Mouse (Mus musculus) thymus, postnatal 25 days (tissue): ENCODE measurements around the gene Ahsa1.
"Not testable (repeated sequence)": the region's sequence is repeated elsewhere in the genome, so short reads cannot be mapped to it uniquely, and the experiment has no call there.

ENCODE experiments used
- DNase-seq: peaks from one replicate; pipeline ENCODE4 v3.0.0; 2022

Gene Ahsa1

DNA sequence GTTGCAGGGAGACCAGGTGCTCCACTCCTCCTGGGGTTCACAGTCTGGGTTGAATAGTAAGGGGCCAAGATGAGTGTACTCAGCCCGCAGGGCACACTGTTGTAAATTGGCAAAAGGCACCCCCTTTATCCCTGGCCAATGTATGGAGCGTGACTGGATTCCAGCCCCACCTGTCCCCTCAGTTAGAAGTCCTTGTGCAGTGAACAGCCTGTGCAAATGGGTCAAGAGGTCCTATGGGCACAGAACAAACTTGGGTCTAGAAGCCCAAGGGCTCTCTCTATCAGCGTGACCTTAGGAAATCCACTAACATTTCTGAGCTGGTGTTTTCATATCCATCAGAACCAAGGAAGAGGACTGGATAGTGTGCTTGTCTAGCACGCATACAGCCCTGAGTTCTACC is 16.5 kb downstream of the Ahsa1 start:
- DNase-seq: no peak

DNA sequence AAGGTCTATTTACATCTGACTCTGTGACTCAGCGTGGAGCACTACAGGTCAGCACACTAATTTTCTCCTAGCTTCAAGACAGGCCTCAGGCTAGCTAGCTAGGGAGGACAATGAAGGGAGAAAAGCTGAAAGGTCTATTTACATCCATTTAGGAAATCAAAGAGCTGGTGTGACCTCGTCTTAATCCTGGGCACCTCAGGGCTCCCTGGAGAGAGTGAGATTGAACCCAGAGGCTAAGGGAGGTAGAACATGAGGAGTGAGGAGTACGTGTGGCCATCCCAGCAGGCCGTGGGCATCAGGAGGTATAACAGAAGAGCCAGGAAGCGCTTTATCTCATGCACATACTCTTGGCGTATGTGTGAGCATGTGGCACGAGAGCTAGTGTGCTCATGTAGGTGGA is 17.4 kb downstream of the Ahsa1 start:
- no peak for DNase-seq

DNA sequence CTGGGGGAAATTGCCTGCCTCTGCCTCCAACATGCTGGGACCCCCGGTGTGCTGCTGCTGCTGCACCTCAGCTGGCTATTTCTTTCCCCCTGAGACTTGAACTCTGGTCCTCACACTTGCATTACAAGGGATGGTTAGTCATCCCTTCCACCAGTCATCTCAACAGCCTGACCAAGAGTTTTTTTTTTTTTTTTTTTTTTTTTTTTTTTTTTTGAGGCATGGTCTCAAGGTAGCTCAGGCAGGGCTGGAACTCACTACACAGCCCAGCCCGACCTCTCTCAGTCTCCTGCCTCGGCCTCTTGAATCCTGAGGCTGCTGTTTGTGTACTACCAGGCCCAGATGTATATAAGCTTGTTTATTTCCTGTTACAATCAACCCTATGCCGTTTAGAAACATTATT is 18.0 kb downstream of the Ahsa1 start:
- DNase-seq: no peak

DNA sequence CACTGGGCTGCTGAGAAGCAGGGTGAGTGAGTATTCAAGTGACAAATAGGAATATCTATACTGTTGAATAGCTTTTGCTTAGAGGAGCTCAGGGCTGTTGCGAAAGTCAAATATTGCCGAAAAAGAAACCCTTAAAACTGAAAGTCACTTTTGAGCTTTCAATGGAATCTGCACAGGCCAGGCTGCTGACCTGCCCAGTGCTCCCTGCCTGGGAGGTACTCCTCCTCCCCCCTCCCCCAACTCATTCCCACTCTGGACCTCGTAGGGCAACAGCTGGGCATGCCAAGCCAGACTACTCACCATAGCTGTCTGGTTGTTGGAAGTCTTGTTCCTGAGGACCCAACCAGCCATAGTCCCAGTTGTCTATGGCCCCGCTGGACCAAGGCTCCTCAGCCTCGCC is 18.4 kb downstream of the Ahsa1 start:
- DNase-seq: no peak

DNA sequence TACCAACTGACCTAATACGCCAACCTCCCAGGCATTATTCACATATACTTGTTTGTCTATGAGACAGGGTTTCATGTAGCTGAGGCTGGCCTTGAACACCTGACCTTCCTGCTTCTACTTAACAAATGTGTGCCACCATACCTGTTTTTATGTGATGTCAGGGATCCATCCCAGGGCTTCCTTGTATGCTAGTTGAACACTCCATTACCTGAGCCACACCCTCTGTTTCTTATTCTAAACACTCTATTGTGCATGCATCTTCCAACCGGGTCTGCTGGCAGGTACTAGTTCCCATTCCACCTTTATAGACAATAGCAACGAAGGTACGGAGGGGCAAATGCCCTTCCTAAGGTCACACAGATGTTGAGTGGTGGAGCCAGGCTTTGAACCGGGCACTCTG is 22.8 kb downstream of the Ahsa1 start:
- DNase-seq: no peak

DNA sequence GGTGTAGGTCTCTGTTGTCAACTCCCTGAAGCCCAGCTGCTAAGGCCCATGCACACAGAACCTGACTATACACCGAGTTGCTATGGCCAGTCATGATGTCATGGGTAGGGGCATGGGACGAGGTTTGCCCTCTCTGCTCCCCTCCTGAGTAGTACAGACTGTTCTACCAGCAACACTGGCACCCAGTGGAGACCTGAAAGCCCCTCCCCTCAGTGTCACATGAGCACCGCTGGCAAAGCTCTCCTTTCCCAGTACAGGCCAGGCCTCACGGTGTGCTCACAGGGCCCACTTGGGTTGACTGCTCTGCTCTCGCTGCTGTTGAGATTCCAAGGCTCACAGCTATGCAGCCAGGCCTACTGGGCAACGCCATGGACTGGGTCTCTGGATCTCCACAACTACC is 27.7 kb downstream of the Ahsa1 start:
- no peak for DNase-seq

DNA sequence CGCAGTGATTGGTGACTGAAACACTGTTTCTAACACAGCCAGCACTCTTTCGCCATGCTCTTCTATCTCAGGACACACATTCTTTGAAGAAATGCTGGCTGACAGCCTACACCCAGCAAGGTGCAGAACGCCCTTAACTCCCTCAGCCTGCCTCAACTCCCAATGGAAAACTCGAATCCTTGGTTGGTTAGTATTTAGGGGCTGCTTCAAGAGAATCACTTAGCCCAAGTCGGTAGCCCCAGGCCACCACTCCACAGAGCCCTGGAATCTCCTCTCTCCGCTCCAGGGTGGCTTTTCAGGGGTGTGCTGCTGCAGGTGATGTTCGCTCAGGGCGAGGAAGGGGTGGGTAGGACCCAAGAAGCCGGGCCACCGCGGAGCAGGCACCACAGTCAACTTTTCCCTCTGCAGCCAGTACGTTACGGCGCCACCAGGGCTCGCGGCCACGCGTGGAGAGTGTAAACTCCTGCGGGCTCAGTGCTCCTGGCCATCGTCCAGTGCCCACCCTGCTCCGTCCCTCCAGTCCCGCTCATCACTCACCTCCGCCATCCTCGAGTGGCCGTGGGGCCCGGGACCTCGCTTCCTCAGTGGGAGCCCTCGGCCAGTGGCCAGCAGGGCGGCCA is 32.9 kb downstream of the Ahsa1 start:
- DNase-seq: no peak

DNA sequence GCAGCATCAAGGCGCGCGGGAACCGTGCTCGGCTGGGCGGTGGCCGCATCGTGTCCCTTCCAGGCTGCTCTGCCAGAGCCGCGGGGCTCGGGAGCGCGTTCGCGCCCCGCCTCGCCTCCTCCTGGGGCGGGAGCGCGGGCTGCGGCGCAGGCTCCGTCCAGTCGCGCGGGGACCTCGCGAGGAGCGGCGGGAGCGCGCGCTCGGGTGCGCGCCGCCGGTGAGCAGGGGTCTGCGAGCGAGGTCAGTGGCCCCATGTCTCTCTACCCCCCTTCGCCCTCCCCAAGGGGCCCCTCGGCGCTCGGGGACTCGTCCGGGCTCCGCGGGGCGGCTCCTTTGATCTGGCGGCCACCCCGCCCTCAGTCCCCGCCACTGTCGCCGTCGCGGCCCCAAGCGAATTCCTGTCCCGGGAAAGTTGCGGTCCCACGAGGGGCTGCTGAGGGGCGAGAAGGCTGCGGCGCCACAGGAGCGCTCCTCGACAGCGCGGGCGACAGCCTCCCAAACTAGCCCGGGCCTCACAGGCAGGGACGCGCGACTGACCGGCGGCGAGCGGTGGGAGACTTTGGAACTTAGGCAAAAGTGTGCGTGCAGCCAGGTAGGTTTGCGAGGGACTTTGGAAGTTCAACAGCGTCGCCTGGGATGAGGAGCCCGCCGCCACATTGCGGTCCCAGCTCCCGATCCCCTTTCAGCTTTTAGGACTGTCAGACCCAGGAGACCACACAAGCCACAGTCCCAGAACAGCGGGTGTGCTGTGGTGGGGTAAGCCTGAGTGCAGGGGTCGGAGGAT is 33.6 kb downstream of the Ahsa1 start, which contains the start of gene Ism2:
Gene Ism2 (minus strand): TSS at position 49 of the 784 bp plus-strand sequence.
- DNase-seq: no peak

DNA sequence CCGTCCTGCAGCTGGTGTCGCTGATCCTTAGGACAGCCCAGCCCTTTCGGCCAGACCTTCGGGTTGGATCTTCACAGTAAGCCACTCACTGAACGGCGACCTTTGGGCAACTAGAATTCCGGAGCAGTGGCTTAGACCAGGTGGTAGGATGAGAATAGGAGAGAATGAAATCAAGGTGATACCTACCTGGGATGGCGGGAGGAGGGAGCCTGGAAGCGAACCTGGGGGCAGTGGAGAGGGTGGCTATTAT is 34.1 kb downstream of the Ahsa1 start:
- no peak for DNase-seq

DNA sequence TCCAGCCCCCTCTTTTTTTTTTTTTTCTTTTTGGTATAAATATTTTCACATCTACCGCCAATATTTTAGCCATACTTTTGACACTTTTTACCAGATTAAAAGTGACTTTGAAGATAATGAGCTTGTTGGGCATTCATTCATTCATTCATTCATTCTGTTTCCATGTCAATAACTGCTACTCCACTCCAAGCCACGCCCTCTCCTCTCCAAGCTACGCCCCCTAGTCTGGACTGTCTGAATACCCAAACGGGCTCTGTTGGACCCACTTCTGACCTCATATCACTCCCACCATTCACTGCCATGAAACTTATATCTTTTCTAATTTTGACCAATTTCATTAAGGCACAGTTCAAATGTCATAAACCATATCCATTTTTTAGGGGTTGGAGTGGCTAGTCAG is 34.9 kb downstream of the Ahsa1 start:
- DNase-seq: no peak

DNA sequence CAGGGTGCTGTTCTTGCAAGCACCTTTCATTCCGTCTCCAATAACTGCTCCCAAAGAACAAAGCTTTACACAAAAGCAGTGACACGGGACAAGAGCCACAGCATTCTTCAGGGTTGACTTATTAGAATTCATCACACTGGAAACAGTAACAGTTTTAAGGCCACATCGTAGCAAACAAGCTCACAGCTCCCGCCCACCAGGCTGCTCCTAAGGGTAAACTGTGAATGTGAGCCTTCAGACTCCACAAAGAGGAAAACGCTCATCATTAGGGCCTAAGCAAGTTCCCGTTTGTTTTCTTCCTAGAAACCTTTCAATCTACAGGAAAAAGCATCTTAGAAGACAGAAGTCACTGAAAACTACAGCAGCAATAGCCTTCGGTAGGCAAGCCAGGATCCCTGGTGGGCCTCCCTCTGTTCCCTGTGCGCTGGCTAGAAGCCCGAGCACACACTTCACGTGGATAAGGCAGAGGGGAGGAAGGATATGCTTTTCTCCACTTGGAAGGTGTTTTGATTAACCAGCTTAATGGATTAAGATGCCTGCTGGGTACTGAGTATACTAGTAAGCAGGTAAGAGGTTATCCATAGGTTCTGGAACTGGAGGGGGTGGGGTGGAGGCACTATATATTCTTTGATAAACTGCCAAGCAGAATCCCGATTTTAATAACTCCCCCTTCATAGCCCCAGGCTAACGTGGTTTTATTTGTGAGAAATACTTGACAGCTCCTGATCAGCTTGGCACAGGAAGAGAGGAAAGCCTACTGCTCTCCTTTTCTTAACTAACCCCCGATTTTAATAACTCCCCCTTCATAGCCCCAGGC is 39.7 kb downstream of the Ahsa1 start:
- no peak for DNase-seq

DNA sequence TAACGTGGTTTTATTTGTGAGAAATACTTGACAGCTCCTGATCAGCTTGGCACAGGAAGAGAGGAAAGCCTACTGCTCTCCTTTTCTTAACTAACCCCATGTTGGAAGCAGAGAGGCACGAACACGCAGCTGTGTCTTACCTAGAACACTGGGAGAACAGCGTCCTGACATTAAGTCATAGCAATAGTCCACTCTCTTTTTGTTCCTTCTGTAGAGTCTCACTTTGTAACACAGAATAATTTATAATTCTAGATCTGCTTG is 40.2 kb downstream of the Ahsa1 start:
- not testable (repeated sequence) for DNase-seq

DNA sequence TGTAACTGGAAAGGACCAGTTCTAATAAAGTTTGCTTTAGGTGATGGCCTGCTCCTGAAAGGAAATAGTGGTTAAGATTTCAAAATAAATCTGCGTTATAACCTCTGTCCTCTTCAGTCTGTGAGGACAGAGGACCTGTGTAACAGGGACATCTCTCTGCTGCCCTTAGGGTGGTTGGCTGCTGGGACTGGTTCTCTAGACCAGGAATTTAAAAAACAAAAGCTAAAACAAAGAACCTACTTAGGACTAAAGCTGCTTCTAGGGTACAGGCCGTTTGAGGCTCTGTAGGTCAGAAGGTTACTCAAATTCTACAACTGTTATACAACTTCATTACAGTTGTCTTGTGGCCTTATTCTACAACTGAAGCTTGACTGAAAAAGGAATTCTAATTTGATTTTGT is 46.8 kb downstream of the Ahsa1 start:
- no peak for DNase-seq

DNA sequence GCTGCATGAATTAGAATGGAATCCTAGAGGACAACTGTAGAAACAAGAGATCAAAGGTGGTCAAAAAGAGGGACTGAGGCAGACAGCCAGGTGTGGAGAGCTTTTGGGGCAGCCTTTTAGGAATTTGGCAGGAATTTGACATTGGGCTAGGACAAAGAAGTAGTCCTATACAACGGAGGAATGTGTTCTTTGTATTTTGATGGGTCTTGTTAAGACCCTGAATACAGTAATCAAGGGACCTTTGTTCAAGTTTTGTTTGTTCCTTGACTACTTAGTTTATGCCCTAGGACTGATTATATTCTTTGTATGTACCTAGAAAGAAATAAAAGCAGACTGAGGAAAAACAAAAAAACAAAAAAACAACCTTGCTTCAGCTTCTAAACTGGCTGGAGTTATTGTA is 51.7 kb downstream of the Ahsa1 start:
- no peak for DNase-seq

DNA sequence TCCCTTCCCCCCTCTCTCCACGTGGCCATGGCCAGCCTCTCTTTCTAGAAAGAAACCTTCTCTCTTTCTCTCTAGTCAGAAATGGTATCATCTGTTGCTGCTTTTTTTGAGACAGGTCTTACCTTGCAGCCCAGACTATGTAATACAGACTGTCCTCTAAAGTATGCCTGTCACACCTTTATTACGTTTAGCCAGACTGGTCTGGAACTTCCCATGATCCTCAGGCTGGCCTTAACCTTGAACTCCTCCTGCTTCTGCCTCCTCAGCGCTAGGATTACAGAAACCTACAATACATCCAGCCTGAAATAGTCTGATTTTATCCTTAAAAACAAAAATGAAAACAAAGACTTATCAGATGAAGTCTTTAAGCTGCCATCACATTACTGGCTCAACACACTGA is 53.0 kb downstream of the Ahsa1 start:
- no peak for DNase-seq
